Mouse (Mus musculus): ENCODE results near the gene Dclk1. TPM values are rescaled to one million over a fixed set of nuclear protein-coding genes. Genes with fewer than 3 reads are reported as not detected.

The Dclk1 gene
- polyA plus RNA-seq, 1 experiment from 2014 or later = 4.4 TPM

- TF ChIP-seq EP300 (optimal IDR thresholded peaks at IDR 0.05) = no peak
- no peak for TF ChIP-seq CTCF (IDR thresholded peaks at IDR 0.05; ENCODE audit: low read depth)
- 67% methylated on average over 3 of the region's 3 CpGs for WGBS
- Histone ChIP-seq H3K27me3 (ENCODE audit: control insufficient read depth, insufficient read depth, low read length) (no peaks in the 10 kb centered on the region), H3K36me3 (ENCODE audit: control insufficient read depth, insufficient read depth, low read length) (no peaks in the 10 kb centered on the region), H3K9me3 (ENCODE audit: control insufficient read depth, low read length) (no peaks in the 10 kb centered on the region), H3K4me2 (replicated peaks; ENCODE audit: low read depth) (no peak overlapping the region), H3K4me3 (ENCODE audit: low read depth, low read length) (no peak overlapping the region), H3K4me1 (replicated peaks; ENCODE audit: control insufficient read depth, insufficient read depth) (no peaks in the 10 kb centered on the region; the same call in 1 of the 2 replicates), H3K9ac (ENCODE audit: low read length) (no peak overlapping the region), H3K27ac (replicated peaks) (no peak overlapping the region)
- ATAC-seq (ENCODE audit: low FRiP score, low TSS enrichment) = no peak
- DNase-seq (ENCODE audit: low spot score) = no peak
These were observed 18.3 kb upstream of the Dclk1 start for GRCm38 (mm10) chr3:55223862-55224261.

GRCm38 (mm10) chr3:55226501-55227213, 15.5 kb upstream of the Dclk1 start:
- 29% methylated on average over 18 of the region's 18 CpGs for WGBS

GRCm38 (mm10) chr3:55227214-55227581, 15.0 kb upstream of the Dclk1 start:
- ATAC-seq (ENCODE audit: low FRiP score, low TSS enrichment) = no peak
- no peak for TF ChIP-seq EP300 (optimal IDR thresholded peaks at IDR 0.05)
- TF ChIP-seq CTCF (IDR thresholded peaks at IDR 0.05; ENCODE audit: low read depth) = no peak
- WGBS = 26% methylated on average over 4 of the region's 4 CpGs
- H3K27me3 ChIP-seq (ENCODE audit: control insufficient read depth, insufficient read depth, low read length) = no peaks in the 10 kb centered on the region
- no peaks in the 10 kb centered on the region for H3K36me3 ChIP-seq (ENCODE audit: control insufficient read depth, insufficient read depth, low read length)
- no peak overlapping the region for H3K27ac ChIP-seq (replicated peaks)
- no peak overlapping the region for H3K9ac ChIP-seq (ENCODE audit: low read length)
- H3K4me3 ChIP-seq (ENCODE audit: low read depth, low read length) = no peak overlapping the region
- no peak for DNase-seq (ENCODE audit: low spot score)
- no peaks in the 10 kb centered on the region; the same call in 1 of the 2 replicates for H3K4me1 ChIP-seq (replicated peaks; ENCODE audit: control insufficient read depth, insufficient read depth)
- H3K4me2 ChIP-seq (replicated peaks; ENCODE audit: low read depth) = no peak overlapping the region
- no peaks in the 10 kb centered on the region for H3K9me3 ChIP-seq (ENCODE audit: control insufficient read depth, low read length)

More at GRCm38 (mm10) chr3:55226501-55227213, 15.5 kb upstream of the Dclk1 start:
- ATAC-seq (ENCODE audit: low FRiP score, low TSS enrichment) (0 out of 2 replicates have a peak, but pooled peaks have one; percentile 45), DNase-seq (ENCODE audit: low spot score) (peak; percentile 22)
- Histone ChIP-seq H3K4me3 (ENCODE audit: low read depth, low read length) (no peak overlapping the region), H3K4me1 (replicated peaks; ENCODE audit: control insufficient read depth, insufficient read depth) (no peaks in the 10 kb centered on the region; the same call in 1 of the 2 replicates), H3K4me2 (replicated peaks; ENCODE audit: low read depth) (no peak overlapping the region), H3K9me3 (ENCODE audit: control insufficient read depth, low read length) (no peaks in the 10 kb centered on the region), H3K36me3 (ENCODE audit: control insufficient read depth, insufficient read depth, low read length) (no peaks in the 10 kb centered on the region), H3K27ac (replicated peaks) (no peak overlapping the region), H3K27me3 (ENCODE audit: control insufficient read depth, insufficient read depth, low read length) (no peaks in the 10 kb centered on the region), H3K9ac (ENCODE audit: low read length) (no peak overlapping the region)
- TF ChIP-seq CTCF (IDR thresholded peaks at IDR 0.05; ENCODE audit: low read depth) = no peak
- TF ChIP-seq EP300 (optimal IDR thresholded peaks at IDR 0.05) = no peak

- Histone ChIP-seq H3K9ac (ENCODE audit: low read length) (peak overlapping the region; percentile 55; the same call in 1 of the 2 replicates), H3K4me2 (replicated peaks; ENCODE audit: low read depth) (peak overlapping the region; percentile 72), H3K4me3 (ENCODE audit: low read depth, low read length) (peak overlapping the region; percentile 45), H3K4me1 (replicated peaks; ENCODE audit: control insufficient read depth, insufficient read depth) (no peaks in the 10 kb centered on the region), H3K27ac (replicated peaks) (0 out of 2 replicates have a peak overlapping the region, but pooled peaks have one; percentile 18), H3K36me3 (ENCODE audit: control insufficient read depth, insufficient read depth, low read length) (no peaks in the 10 kb centered on the region), H3K27me3 (ENCODE audit: control insufficient read depth, insufficient read depth, low read length) (no peaks in the 10 kb centered on the region), H3K9me3 (ENCODE audit: control insufficient read depth, low read length) (no peaks in the 10 kb centered on the region)
- under 1% methylated on average over 39 of the region's 45 CpGs for WGBS
- ATAC-seq (ENCODE audit: low FRiP score, low TSS enrichment) (peak; percentile 88), DNase-seq (ENCODE audit: low spot score) (peak; percentile 56)
- no peak for TF ChIP-seq EP300 (optimal IDR thresholded peaks at IDR 0.05)
- peak; percentile 62 for TF ChIP-seq CTCF (IDR thresholded peaks at IDR 0.05; ENCODE audit: low read depth)
These were observed 375 bp downstream of the Dclk1 start for GRCm38 (mm10) chr3:55242422-55243055.

GRCm38 (mm10) chr3:55243056-55243471, 900 bp downstream of the Dclk1 start:
- DNase-seq (ENCODE audit: low spot score) (no peak), ATAC-seq (ENCODE audit: low FRiP score, low TSS enrichment) (peak; percentile 24; the same call in 1 of the 2 replicates)
- TF ChIP-seq CTCF (IDR thresholded peaks at IDR 0.05; ENCODE audit: low read depth) (no peak), EP300 (optimal IDR thresholded peaks at IDR 0.05) (no peak)
- no peaks in the 10 kb centered on the region for H3K36me3 ChIP-seq (ENCODE audit: control insufficient read depth, insufficient read depth, low read length)
- no peaks in the 10 kb centered on the region for H3K9me3 ChIP-seq (ENCODE audit: control insufficient read depth, low read length)
- peak overlapping the region; percentile 45 for H3K4me3 ChIP-seq (ENCODE audit: low read depth, low read length)
- 7% methylated on average over 8 of the region's 8 CpGs for WGBS
- no peak overlapping the region for H3K27ac ChIP-seq (replicated peaks)
- H3K27me3 ChIP-seq (ENCODE audit: control insufficient read depth, insufficient read depth, low read length) = no peaks in the 10 kb centered on the region
- no peak overlapping the region for H3K9ac ChIP-seq (ENCODE audit: low read length)
- no peaks in the 10 kb centered on the region for H3K4me1 ChIP-seq (replicated peaks; ENCODE audit: control insufficient read depth, insufficient read depth)
- H3K4me2 ChIP-seq (replicated peaks; ENCODE audit: low read depth) = peak overlapping the region; percentile 72

GRCm38 (mm10) chr3:55244087-55244486, 1.9 kb downstream of the Dclk1 start:
- DNase-seq (ENCODE audit: low spot score) (no peak), ATAC-seq (ENCODE audit: low FRiP score, low TSS enrichment) (no peak)
- Histone ChIP-seq H3K4me1 (replicated peaks; ENCODE audit: control insufficient read depth, insufficient read depth) (no peaks in the 10 kb centered on the region), H3K9ac (ENCODE audit: low read length) (no peak overlapping the region), H3K27me3 (ENCODE audit: control insufficient read depth, insufficient read depth, low read length) (no peaks in the 10 kb centered on the region), H3K9me3 (ENCODE audit: control insufficient read depth, low read length) (no peaks in the 10 kb centered on the region), H3K36me3 (ENCODE audit: control insufficient read depth, insufficient read depth, low read length) (no peaks in the 10 kb centered on the region), H3K4me2 (replicated peaks; ENCODE audit: low read depth) (no peak overlapping the region), H3K4me3 (ENCODE audit: low read depth, low read length) (no peak overlapping the region), H3K27ac (replicated peaks) (no peak overlapping the region)
- WGBS = 80% methylated on average over 6 of the region's 6 CpGs
- TF ChIP-seq CTCF (IDR thresholded peaks at IDR 0.05; ENCODE audit: low read depth) = no peak
- TF ChIP-seq EP300 (optimal IDR thresholded peaks at IDR 0.05) = no peak
